Mouse (Mus musculus) forebrain, embryonic 13.5 days (tissue): Measurements from ENCODE around the gene Vps41. TPM values are rescaled to one million over a fixed set of nuclear protein-coding genes. Genes with fewer than 3 reads are reported as not detected.

Experiments
- ATAC-seq: fragments of 200-750 bp; cut with Nextera tagmentation; 2 replicates; pipeline ENCODE4 v1.8.0; 2017
- H3K27ac ChIP-seq: fragments of 300-500 bp; sonication (generic); 2 replicates; pipeline ENCODE4 v1.5.1; 2015; ENCODE audit warnings: inconsistent platforms, mild to moderate bottlenecking, moderate library complexity
- H3K27me3 ChIP-seq: fragments of 300-500 bp; sonication (generic); 2 replicates; pipeline ENCODE4 v1.6.1; 2015; ENCODE audit warnings: mild to moderate bottlenecking, inconsistent platforms
- H3K36me3 ChIP-seq: fragments of 300-500 bp; sonication (generic); 2 replicates; pipeline ENCODE4 v1.6.1; 2015; ENCODE audit warnings: mild to moderate bottlenecking, inconsistent platforms; ENCODE audit not compliant: poor library complexity, severe bottlenecking
- H3K4me1 ChIP-seq: fragments of 300-500 bp; sonication (generic); 2 replicates; pipeline ENCODE4 v1.6.1; 2015; ENCODE audit warnings: inconsistent platforms
- H3K4me2 ChIP-seq: fragments of 300-500 bp; sonication (generic); 2 replicates; pipeline ENCODE4 v1.6.1; 2015; ENCODE audit warnings: inconsistent platforms, mild to moderate bottlenecking, moderate library complexity
- H3K4me3 ChIP-seq: fragments of 300-500 bp; sonication (generic); 2 replicates; pipeline ENCODE4 v1.5.1; 2015; ENCODE audit warnings: mild to moderate bottlenecking, inconsistent platforms
- H3K9ac ChIP-seq: fragments of 300-500 bp; sonication (generic); 2 replicates; pipeline ENCODE4 v1.6.1; 2015; ENCODE audit warnings: mild to moderate bottlenecking, inconsistent platforms
- H3K9me3 ChIP-seq: fragments of 300-500 bp; sonication (generic); replicated peaks from 2 replicates; pipeline ENCODE4 v1.6.1; 2016; ENCODE audit warnings: inconsistent platforms
- WGBS: fragments of 180-500 bp; shearing (Covaris S2); methylation state at CpG from one replicate; pipeline ENCODE4 v1.1.7; 2015; 5-methylcytosine and 5-hydroxymethylcytosine counted together
- polyA plus RNA-seq: library from polyadenylated mRNA; unstranded; fragments of >200 nt; fragmentation: Nextera tagmentation; extraction: Ambion mirVana; gene quantifications from 2 replicates; pipeline ENCODE4 v1.2.1, GENCODE M21; 2015

The Vps41 gene
- polyA plus RNA-seq, 1 experiment from 2014 or later = 90.3 TPM

DNA sequence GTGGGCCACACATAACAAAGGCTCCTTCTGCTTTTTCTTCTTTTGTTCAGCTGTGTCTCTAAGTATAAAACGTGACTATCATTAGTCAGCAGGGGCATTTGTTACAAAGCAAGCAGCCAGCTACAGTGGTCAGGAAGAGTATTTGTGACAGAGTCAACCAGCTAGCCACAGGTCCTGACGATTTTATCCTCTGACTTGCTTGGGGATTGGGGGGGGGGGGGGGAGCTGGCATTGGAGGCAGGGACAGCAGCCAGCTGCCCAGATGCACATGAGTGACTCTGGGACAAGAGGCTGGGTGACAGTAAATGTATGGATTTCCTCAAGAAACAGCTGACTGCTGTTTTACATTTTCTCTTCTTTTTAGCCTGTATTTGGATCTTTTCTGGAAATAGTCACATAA, 50.8 kb downstream of the Vps41 start:
- ATAC-seq = 0 out of 2 replicates have a peak, but pooled peaks have one; percentile 13
- Histone ChIP-seq H3K4me1 (peaks cover 10% of the 10 kb centered on the region), H3K27ac (no peak overlapping the region), H3K27me3 (no peaks in the 10 kb centered on the region), H3K36me3 (no peaks in the 10 kb centered on the region), H3K9me3 (no peaks in the 10 kb centered on the region), H3K4me2 (no peak overlapping the region), H3K9ac (no peak overlapping the region), H3K4me3 (no peak overlapping the region)
- WGBS = 5% methylated on average over 2 of the region's 2 CpGs

DNA sequence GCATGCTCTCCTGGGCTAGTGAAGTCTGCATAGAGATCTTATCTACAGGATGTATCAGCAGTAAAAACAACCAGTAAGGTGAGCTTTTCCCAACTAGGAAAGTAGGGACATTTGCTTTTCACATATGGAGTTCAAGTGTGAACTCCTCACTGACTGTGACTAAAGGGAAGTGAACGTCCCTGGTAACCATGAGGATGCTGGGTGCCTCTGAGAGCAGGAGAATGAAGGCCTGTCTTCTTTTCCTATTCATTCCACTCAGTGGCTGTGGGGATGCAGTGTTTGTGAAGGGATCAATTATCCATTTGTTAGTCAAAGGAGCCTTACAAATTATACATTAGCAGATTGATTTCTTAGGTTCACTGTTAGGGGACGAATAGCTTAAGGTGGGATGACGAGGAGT, 51.4 kb downstream of the Vps41 start:
- H3K4me1 ChIP-seq = peaks cover 10% of the 10 kb centered on the region
- no peak overlapping the region for H3K4me3 ChIP-seq
- no peak overlapping the region for H3K27ac ChIP-seq
- no peak overlapping the region for H3K9ac ChIP-seq
- no peak for ATAC-seq
- H3K27me3 ChIP-seq = no peaks in the 10 kb centered on the region
- H3K4me2 ChIP-seq = no peak overlapping the region
- no peaks in the 10 kb centered on the region for H3K9me3 ChIP-seq
- no peaks in the 10 kb centered on the region for H3K36me3 ChIP-seq
- 34% methylated on average over 3 of the region's 3 CpGs for WGBS

DNA sequence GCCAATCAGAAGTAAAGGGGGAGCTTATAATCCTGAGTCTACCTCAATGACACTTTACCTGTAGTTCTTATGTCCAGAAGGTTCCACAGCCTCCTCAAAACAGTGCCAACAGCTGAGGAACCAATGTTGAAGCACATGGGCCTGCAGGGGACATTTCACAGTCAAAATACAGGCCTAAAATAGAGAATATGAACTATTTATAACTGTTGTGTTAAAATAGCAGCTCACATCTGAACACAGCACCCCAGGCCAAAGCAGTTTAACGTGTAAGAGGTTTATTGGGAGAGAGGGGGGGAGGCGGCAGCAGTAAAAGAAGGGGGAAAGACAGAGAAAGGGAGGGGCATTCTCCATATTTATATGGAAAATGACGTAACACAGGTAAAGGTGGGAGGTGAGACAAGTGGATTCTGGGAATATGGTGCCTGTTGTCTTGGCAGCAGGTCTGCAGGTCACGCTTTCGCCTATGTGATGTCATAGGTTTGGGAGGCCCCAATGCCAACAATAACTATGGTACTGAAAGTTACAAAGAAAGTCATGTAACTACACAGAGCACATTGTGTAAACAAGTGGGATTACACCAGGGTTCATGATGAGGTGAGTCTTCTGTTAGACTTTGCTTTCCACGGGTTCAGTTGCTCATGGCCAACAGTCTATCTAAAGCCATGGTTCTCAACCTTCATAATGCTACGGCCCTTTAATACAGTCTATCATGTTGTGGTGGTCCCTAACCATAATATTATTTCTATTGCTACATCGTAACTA, 56.5 kb downstream of the Vps41 start:
- no peak for ATAC-seq
- peaks cover 1% of the 10 kb centered on the region for H3K4me1 ChIP-seq
- 95% methylated on average over 8 of the region's 8 CpGs for WGBS
- no peaks in the 10 kb centered on the region for H3K9me3 ChIP-seq
- no peak overlapping the region for H3K4me2 ChIP-seq
- no peak overlapping the region for H3K9ac ChIP-seq
- no peaks in the 10 kb centered on the region for H3K27me3 ChIP-seq
- H3K4me3 ChIP-seq = no peak overlapping the region
- no peaks in the 10 kb centered on the region for H3K36me3 ChIP-seq
- H3K27ac ChIP-seq = no peak overlapping the region

DNA sequence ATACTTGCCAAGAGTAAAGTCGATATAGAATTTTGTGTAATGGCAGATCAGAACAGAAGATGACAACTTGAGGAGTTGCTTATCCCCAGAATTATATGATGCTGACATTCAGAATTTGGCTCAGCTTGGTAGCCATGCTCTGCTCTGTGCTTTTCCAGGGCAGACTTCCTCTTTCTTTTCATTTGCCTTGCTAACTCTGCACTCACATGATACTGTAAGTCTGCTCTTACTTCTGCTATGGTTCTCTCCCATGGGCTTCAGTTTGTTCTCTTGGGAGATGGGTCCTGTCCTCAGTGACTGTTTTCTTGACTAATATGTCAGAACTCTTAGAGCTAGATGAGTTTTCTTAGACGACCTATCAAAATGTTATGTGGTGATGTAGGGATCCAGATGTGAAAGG, 64.2 kb downstream of the Vps41 start:
- Histone ChIP-seq H3K27me3 (no peaks in the 10 kb centered on the region), H3K4me3 (no peak overlapping the region), H3K27ac (no peak overlapping the region), H3K4me1 (no peaks in the 10 kb centered on the region), H3K9ac (no peak overlapping the region), H3K9me3 (no peaks in the 10 kb centered on the region), H3K36me3 (no peaks in the 10 kb centered on the region), H3K4me2 (no peak overlapping the region)
- no peak for ATAC-seq
- WGBS = 82% methylated on average over 2 of the region's 2 CpGs

DNA sequence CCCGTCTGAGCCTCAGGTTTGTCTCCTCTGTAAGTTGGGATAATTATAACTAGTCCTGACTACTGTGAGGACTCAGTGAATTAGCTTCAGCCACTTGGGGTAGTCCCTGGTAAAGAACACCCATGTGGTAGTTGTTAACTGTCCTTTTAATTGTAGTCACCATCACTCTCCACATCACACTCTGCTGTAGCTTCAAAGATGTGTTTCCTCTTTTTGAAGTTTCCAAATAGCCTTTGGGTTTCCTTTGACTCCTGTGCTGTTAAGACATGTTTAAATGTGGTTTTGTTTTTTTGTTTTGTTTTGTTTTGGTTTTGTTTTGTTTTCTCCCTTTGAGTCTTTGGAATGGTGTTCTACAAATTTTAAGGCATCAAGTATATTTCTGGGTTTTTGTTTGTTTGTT, 68.6 kb downstream of the Vps41 start:
- Histone ChIP-seq H3K27ac (no peak overlapping the region), H3K9me3 (no peaks in the 10 kb centered on the region), H3K9ac (no peak overlapping the region), H3K4me2 (no peak overlapping the region), H3K27me3 (no peaks in the 10 kb centered on the region), H3K36me3 (no peaks in the 10 kb centered on the region), H3K4me3 (no peak overlapping the region), H3K4me1 (peaks cover 6% of the 10 kb centered on the region; the same call in 1 of the 2 replicates)
- WGBS = 82% methylated on average over 1 of the region's 1 CpGs
- no peak for ATAC-seq

DNA sequence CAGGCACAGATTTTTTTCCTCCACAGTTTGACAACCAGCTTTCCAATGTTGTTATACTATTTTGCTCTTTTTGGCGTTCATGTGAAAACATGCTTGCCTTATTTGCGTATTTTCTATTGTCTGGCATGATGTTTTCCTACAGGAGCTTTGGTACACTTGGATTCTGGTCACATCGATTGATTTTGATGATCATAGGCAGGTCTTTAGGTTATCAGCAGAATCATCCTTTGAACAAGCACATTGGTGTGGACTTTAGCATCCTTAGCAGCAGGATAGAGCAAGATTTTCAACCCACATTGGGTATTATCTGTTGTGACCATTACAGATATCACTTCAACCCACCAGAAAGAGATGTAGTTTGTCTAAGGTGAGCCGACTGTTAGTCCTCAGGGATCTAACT, 71.0 kb downstream of the Vps41 start:
- ATAC-seq = no peak
- no peak overlapping the region for H3K27ac ChIP-seq
- no peak overlapping the region for H3K4me3 ChIP-seq
- H3K27me3 ChIP-seq = no peaks in the 10 kb centered on the region
- 92% methylated on average over 4 of the region's 4 CpGs for WGBS
- H3K9me3 ChIP-seq = no peaks in the 10 kb centered on the region
- no peaks in the 10 kb centered on the region for H3K36me3 ChIP-seq
- peaks cover 6% of the 10 kb centered on the region; the same call in 1 of the 2 replicates for H3K4me1 ChIP-seq
- H3K4me2 ChIP-seq = no peak overlapping the region
- no peak overlapping the region for H3K9ac ChIP-seq

DNA sequence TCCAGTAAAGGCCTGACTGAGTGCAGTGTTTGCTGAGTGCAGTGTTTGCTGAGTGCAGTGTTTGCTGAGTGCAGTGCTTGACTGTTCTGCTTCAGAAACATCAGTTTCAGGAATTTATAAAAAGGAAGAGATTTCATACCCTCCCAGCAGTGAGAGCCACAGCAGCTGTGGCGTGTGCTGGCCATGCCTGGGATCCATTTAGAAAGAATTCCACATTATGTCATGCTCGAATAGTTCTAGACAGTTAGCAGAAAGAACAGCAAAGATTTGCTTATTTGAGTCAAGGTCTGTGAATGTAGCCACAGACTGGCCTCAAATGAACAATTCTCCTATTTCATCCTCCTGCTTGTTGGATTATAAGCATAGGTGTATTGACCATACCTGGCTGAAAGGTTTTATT, 71.6 kb downstream of the Vps41 start:
- Histone ChIP-seq H3K9ac (no peak overlapping the region), H3K4me1 (peaks cover 6% of the 10 kb centered on the region; the same call in 1 of the 2 replicates), H3K27me3 (no peaks in the 10 kb centered on the region), H3K9me3 (no peaks in the 10 kb centered on the region), H3K4me2 (no peak overlapping the region), H3K27ac (no peak overlapping the region), H3K36me3 (no peaks in the 10 kb centered on the region), H3K4me3 (no peak overlapping the region)
- ATAC-seq = 0 out of 2 replicates have a peak, but pooled peaks have one; percentile 13
- WGBS = 45% methylated on average over 2 of the region's 2 CpGs

DNA sequence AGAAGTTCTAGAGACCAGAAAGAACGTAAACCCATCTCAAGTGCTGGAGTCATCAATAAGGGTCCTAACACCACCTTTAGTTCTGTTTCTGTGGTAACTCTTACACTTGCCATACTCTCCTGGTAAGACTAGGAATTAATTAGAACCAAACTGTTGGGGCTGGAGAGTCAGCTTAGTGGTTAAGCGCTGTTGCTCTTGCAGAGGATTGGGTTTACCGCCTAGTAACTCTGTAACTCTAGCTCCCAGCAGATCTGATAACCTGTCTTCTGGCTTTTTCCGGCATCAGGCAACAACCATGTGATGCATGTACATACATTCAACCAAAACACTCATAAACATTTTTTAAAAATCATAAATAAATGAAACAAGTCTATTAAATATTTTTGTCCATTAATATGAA, 72.6 kb downstream of the Vps41 start:
- Histone ChIP-seq H3K36me3 (no peaks in the 10 kb centered on the region), H3K27ac (no peak overlapping the region), H3K4me3 (no peak overlapping the region), H3K27me3 (no peaks in the 10 kb centered on the region), H3K9me3 (no peaks in the 10 kb centered on the region), H3K4me1 (peaks cover 6% of the 10 kb centered on the region; the same call in 1 of the 2 replicates), H3K9ac (no peak overlapping the region), H3K4me2 (no peak overlapping the region)
- no peak for ATAC-seq
- 96% methylated on average over 4 of the region's 4 CpGs for WGBS

DNA sequence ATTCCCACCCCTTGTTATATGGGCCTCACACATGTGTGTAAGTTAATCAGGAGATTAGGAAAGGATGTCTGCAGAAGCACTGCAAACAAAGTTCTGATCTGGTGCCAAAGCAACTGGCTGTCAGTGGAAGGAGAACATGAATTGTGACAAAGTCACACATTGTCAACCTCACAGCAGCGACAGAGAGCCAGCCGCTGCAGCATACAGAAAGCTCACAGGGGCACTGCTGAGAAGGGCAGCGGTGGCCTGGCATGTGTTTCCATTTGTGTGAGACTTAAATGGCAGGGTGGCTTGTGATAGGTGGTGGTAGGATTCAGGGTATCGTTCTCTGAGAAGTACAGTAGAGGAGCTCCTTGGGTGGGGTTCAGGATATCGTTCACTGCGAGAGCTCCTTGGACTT, 73.0 kb downstream of the Vps41 start:
- peaks cover 6% of the 10 kb centered on the region; the same call in 1 of the 2 replicates for H3K4me1 ChIP-seq
- peak; percentile 50; the same call in 1 of the 2 replicates for ATAC-seq
- no peak overlapping the region for H3K4me3 ChIP-seq
- H3K27ac ChIP-seq = no peak overlapping the region
- WGBS = 70% methylated on average over 6 of the region's 6 CpGs
- H3K27me3 ChIP-seq = no peaks in the 10 kb centered on the region
- peak overlapping the region; percentile 30; the same call in 1 of the 2 replicates for H3K9ac ChIP-seq
- no peaks in the 10 kb centered on the region for H3K9me3 ChIP-seq
- no peaks in the 10 kb centered on the region for H3K36me3 ChIP-seq
- H3K4me2 ChIP-seq = no peak overlapping the region

DNA sequence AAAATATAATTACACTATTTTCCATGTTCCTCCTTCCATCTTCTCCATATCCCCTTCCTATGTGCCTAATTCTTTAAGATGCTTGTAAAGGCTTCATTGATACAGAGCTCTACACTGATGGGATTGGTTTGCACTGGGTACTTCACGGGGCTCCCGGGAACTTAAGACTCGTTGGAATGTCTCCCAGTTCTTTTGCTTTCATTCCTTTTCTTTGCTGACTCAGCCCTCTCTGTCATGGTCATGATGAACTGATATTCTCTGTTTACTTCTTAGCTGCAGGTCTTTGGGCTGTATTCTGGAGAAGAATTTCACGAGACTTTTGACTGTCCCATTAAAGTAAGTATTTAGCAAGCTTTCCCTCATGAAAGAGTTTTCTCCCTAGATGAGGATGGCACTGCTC, 74.2 kb downstream of the Vps41 start:
- ATAC-seq = no peak
- no peaks in the 10 kb centered on the region for H3K36me3 ChIP-seq
- no peaks in the 10 kb centered on the region for H3K27me3 ChIP-seq
- no peak overlapping the region for H3K9ac ChIP-seq
- 63% methylated on average over 4 of the region's 4 CpGs for WGBS
- H3K27ac ChIP-seq = no peak overlapping the region
- peaks cover 6% of the 10 kb centered on the region; the same call in 1 of the 2 replicates for H3K4me1 ChIP-seq
- H3K9me3 ChIP-seq = no peaks in the 10 kb centered on the region
- no peak overlapping the region for H3K4me2 ChIP-seq
- no peak overlapping the region for H3K4me3 ChIP-seq

DNA sequence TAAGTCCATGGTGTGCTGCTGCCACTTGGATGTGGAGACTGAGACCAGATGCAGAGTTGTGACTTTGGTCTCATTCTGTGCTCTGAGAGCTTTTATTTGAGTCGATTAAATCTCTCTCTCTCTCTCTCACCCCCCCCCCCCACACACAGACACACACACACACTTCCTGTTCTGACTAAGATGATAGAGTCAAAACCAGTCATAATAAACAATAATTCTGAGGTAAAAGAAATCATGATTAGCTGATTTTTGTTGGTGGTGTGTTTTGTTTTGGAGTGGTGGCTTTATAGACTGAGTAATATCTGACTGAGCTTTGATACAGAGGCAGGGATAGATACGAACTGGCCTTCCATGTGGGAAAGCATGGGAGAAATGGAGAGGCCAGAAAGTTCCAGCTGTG, 74.6 kb downstream of the Vps41 start:
- WGBS = 89% methylated on average over 2 of the region's 2 CpGs
- no peak for ATAC-seq

DNA sequence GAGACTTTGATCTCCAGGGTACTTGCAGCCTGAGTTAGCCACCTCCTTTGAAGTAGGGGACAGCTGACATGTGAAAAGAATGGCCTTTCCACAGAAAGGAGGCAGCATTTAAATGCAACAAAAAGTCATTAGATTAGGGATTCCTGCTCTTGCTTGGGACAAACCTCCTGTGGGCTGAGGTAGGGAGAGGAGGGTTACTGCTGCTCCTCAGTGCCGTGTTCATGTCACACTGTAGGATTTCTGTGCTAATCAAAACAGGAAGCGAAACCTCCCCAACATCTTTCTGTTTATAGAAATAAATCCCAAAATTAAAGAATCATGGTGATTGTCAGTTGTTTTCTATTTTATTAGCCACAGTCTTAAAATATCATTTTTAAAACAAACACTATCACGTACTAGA, 77.4 kb downstream of the Vps41 start:
- WGBS = 76% methylated on average over 3 of the region's 3 CpGs
- Histone ChIP-seq H3K27me3 (no peaks in the 10 kb centered on the region), H3K9me3 (no peaks in the 10 kb centered on the region), H3K27ac (no peak overlapping the region), H3K4me2 (no peak overlapping the region), H3K4me1 (peaks cover 6% of the 10 kb centered on the region; the same call in 1 of the 2 replicates), H3K4me3 (no peak overlapping the region), H3K9ac (no peak overlapping the region), H3K36me3 (peaks cover 4% of the 10 kb centered on the region; the same call in 1 of the 2 replicates)
- no peak for ATAC-seq

More for the DNA sequence above, 74.6 kb downstream of the Vps41 start:
- no peaks in the 10 kb centered on the region for H3K27me3 ChIP-seq
- no peak overlapping the region for H3K4me3 ChIP-seq
- H3K27ac ChIP-seq = no peak overlapping the region
- H3K4me2 ChIP-seq = no peak overlapping the region
- peaks cover 4% of the 10 kb centered on the region; the same call in 1 of the 2 replicates for H3K36me3 ChIP-seq
- no peak overlapping the region for H3K9ac ChIP-seq
- H3K9me3 ChIP-seq = no peaks in the 10 kb centered on the region
- H3K4me1 ChIP-seq = peaks cover 6% of the 10 kb centered on the region; the same call in 1 of the 2 replicates
